Mouse (Mus musculus): Measurements from ENCODE around the gene Gpatch3. TPM values are rescaled to one million over a fixed set of nuclear protein-coding genes. Genes with fewer than 3 reads are reported as not detected.

Gene Gpatch3
- total RNA-seq, 2 experiments from 2014 or later: 5.7 to 7.2 TPM

DNA sequence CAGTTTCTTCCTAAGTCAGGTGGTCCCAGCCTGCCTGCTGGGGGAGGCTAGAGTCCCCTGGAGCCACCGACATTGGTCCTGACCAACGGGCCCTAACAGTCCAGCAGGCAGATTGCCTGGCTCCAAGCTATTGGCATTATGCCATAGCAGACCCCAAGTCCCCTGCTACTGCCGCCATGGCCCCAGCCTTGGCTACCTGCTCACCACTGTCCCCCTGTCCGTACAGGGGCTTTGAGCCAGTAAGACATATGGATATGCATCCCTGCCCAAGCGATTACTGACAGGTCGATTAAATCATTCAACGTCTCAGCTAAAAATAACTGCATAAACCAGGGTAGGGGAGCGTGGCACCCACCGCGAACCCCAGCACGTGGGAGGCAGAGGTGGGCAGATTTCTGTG, 43.4 kb downstream of the Gpatch3 start:
- DNase-seq (ENCODE audit: low spot score in 2 of 2): no peak

DNA sequence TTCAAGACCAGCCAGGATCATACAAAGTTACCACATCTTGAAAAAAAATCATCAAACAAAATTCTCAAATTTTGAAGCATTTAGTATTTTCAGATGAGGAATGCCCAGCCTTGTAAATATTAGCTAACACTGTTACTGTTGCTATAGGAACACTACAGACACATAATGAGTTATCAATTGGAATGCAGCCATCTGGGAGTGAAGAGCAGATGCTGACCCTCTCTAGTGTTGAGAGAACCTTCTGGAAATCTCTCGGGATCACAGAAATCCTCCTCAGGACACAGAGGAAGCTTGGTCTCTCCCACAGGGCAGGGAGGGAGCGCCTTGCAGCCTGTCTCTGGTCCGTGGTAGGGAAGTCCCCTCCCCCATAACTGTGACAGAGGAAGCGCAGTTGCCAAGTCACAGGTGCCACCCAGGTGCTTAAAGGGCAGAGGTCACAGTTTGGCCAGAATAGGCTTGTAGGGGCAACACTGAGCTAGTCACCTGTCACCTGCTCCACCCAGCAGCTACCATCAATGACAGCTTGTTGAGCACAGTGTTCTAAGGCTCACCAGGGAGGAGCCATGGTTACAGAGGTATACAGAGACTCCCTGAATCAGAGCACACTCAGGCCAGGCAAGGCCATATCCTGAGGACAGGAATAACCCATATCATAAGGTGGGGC, 45.1 kb downstream of the Gpatch3 start:
- DNase-seq (ENCODE audit: low spot score in 2 of 2): no peak

DNA sequence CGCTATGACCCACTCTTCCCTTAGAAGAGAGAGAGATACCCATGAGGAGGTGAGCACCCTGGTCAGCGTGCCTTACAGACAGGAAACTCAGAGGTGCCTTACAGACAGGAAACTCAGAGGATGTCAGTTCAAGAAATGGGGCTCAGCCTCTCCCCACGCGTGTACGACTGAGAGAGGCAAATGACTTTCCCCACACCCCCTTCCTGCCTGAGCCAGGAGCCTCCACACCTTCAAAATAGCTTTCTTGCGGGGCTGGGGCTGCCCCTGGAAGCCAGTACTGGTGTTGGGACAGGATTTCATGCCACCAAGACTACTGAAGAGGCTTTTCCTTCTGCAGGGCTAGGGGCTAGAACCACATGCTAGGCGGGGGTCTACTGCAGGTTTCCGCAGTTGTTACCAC, 46.1 kb downstream of the Gpatch3 start:
- no peak for DNase-seq (ENCODE audit: low spot score in 2 of 2)

GRCm38 (mm10) chr4:133622161-133622695, 47.7 kb downstream of the Gpatch3 start:
- DNase-seq (ENCODE audit: low spot score in 2 of 2): no peak

GRCm38 (mm10) chr4:133624830-133625229, 50.3 kb downstream of the Gpatch3 start:
- no peak for DNase-seq (ENCODE audit: low spot score in 2 of 2)

- no peak for DNase-seq (ENCODE audit: low spot score in 2 of 2)
These were observed 51.1 kb downstream of the Gpatch3 start for GRCm38 (mm10) chr4:133625621-133626071.

- no peak for DNase-seq (ENCODE audit: low spot score in 2 of 2)
These were observed 51.7 kb downstream of the Gpatch3 start for GRCm38 (mm10) chr4:133626221-133626620.

DNA sequence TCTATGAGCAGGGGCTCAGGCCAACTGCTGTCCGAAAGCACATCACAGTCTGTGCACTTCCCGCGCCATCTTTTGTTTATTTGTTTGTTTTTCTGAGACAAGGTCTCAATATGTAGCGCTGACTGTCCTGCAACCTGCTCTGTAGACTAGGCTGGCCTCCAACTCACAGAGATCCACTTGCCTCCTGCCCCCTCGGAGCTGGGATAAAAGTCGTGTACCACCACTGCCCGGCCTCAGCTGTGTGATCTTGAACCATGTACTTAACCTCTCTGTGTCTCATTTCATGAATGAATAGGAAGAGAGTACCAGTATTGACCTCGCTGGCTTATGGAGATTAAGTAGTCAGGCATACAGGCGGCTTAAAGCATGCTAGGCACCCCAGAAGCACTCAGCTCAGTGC, 52.1 kb downstream of the Gpatch3 start:
- no peak for DNase-seq (ENCODE audit: low spot score in 2 of 2)

DNA sequence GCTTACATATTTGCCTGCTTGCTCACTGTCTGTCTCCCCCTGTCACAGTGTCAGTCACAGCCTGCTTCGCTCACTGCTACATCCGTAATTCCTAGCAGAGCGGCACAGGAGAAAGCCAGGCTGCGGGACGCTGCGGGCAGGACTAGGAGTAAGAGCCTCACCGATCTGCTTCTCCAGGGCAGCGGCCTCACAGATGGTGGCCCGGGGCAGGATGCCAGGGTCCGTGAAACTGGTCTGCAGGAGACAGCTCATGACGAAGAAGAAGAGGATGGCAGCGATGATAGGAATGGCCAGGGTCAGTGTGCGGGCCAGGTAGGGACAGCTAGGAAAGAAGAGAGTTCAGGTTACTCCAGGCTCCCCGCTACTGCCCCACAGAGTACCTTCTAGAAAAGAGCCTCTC, 52.5 kb downstream of the Gpatch3 start:
- DNase-seq (ENCODE audit: low spot score in 2 of 2): no peak

GRCm38 (mm10) chr4:133628517-133628916, 54.0 kb downstream of the Gpatch3 start:
- DNase-seq (ENCODE audit: low spot score in 2 of 2): no peak

GRCm38 (mm10) chr4:133629191-133629590, 54.6 kb downstream of the Gpatch3 start:
- DNase-seq (ENCODE audit: low spot score in 2 of 2): no peak

DNA sequence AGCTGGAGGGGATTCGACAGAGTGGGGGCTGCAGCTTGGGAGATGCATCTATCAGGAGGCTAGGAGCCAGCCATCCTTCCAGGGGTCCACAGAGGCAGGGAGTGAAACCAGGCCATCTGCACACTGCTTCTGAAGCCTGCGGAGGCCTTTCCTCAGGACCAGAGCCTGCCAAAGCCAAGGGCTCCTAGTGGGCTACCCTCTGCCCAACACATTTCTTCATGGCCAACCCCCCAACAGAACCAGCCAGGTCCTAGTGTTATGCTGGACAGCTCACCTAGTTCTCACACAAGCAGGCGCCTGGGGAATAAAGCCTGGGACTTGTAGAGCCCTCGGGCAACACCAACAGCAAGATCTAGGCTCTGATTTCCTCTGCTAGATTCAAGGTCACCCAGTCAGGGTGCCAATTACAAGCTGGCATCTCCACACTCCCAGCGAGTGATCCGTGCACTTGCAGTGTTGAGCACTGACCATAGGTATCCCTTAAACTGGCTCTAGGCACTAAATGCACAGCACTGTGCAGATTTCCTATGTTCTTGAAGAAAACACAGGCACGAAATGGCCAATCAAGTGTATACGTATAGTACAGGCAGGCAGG, 55.9 kb downstream of the Gpatch3 start:
- DNase-seq (ENCODE audit: low spot score in 2 of 2): no peak

- DNase-seq (ENCODE audit: low spot score in 2 of 2): no peak
These were observed 56.7 kb downstream of the Gpatch3 start for GRCm38 (mm10) chr4:133631071-133631768.

DNA sequence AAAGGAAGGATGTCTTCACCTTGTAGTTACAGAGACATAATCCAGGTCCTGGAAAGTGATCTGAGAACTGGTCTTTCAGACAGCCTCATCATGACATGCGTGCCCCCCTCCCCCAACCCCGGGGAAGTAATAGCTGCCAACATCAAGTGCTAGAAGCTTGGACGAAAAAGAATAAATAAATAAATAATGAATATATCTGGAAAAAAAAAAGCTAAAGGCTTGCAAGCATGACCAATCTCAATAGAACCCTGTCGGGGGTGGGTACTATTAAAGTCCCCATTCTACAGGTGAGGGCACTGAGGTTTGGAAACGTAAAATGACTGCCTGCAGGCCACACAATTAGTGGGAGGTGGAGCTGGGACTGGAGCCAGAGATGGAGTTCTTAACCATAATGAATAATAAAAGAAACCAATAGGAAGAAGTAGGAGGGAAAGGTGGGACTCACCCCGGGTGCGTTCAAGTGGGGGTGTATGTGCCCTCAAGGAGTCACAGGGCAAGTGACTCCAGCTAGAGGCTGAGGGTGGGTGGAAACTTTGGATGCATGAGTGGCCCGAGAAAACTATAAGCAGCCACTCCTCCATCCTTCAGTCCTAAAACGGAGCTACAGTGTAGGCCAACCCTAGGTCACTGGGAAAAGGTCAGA, 57.3 kb downstream of the Gpatch3 start:
- no peak for DNase-seq (ENCODE audit: low spot score in 2 of 2)

DNA sequence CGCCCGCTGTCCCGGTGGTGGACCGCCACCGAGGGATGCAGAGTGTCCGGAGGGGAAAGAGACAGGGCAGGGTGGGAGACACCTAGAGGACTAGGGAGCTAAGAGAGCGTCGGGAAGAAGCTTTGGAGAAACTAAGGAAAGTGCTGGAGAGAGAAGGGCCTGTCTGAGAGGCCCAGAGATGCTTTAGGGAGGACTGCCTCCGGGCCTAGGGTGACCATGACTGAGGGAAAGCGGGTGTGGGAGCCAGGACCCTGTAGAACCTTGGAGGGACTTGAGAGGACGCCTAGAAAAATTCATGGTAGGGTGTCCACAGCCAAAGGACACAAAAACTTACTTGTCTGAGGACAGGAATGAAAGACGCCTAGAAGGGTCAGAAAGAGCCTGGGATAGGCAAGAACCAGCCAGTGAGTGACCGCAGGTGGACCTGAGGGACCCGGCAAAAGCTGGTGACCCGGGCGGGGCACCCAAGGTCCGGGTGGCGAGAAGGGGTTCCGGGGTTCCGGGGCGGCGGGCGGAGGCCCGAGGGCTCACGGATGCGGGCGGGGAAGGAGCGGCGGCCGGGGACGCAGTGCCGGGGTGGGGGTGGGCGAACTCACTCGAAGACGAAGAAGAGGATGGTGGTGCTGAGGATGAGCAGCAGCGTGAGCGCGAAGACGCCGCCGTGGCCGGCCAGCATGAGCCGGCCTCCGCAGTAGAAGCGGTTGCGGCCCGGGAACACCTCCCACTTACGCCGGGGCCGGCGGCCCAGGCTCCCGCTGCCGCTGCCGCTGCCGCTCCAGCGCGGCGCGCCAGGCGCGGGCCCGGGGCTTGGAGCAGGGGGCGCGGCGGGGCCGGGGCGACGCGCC, 58.2 kb downstream of the Gpatch3 start:
- peak in 1 of 2 experiments; percentile 57 for DNase-seq (ENCODE audit: low spot score in 2 of 2)

GRCm38 (mm10) chr4:133633332-133634042, 58.9 kb downstream of the Gpatch3 start:
- peak; percentile 94 to 95 for DNase-seq (ENCODE audit: low spot score in 2 of 2)

All from adrenal gland, adult 18-20 months (tissue).